Mouse (Mus musculus) bone marrow, adult 2 months (tissue): Measurements from ENCODE around the gene Syce2.
"Not testable (repeated sequence)": the region's sequence is repeated elsewhere in the genome, so short reads cannot be mapped to it uniquely, and the experiment has no call there.

Experiments
- CTCF ChIP-seq: fragments of 200-500 bp; IDR thresholded peaks from 2 replicates; pipeline ENCODE4 v1.5.1; 2011; ENCODE audit warnings: low read length, control low read depth; ENCODE audit not compliant: control insufficient read depth, insufficient read depth
- POLR2A ChIP-seq: fragments of 200-500 bp; IDR thresholded peaks from 2 replicates; pipeline ENCODE4 v1.6.1; 2011; ENCODE audit warnings: low read depth, mild to moderate bottlenecking, control low read depth, low read length, borderline replicate concordance; ENCODE audit not compliant: control insufficient read depth

GRCm38 (mm10) chr8:84907979-84908378 is 36.1 kb downstream of the Syce2 start:
- TF ChIP-seq CTCF, POLR2A: not testable (repeated sequence)
